Mouse (Mus musculus): ENCODE data around the gene B830017H08Rik. TPM values are rescaled to one million over a fixed set of nuclear protein-coding genes. Genes with fewer than 3 reads are reported as not detected.

The B830017H08Rik gene
- total RNA-seq, 1 experiment from 2014 or later: not detected

DNA sequence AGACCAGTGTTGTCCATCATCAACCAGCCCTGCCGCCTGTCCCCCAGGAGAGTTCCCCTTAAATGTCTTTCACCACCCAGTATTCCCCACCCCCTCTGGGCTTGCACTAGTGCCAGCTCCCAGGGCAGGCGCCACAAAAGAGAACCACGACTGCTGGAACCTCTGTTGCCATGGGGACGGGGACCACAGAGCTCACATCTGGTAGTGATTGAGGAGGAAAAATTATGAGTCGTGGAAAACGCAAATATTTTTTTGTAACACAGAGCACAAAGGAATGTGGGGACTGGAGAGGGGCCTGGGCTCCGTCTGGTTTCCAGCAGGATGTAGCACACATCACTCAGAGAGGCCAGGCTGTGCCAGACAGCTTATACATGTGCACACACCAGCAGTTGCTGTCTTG lies 23.2 kb upstream of the B830017H08Rik start:
- no peak for DNase-seq

DNA sequence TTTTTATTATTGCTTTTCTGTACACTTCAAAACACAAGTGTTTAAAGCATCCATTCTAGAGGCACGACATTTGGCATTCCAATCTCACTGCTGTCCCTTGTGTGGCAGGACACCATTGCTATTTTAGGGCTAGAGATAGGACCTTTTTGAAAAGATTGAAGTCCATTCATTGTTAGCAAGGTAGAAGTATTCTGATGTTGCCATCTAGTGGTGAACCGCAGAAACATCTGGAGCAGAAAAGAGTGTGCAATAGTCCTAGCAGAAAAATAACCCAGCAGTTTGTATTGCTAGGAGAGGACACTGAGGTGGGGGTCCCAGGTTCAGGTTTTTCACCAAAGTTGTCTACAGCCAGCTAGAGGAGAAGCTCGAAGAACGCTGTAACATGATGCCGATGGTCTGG lies 20.8 kb upstream of the B830017H08Rik start:
- no peak for DNase-seq

DNA sequence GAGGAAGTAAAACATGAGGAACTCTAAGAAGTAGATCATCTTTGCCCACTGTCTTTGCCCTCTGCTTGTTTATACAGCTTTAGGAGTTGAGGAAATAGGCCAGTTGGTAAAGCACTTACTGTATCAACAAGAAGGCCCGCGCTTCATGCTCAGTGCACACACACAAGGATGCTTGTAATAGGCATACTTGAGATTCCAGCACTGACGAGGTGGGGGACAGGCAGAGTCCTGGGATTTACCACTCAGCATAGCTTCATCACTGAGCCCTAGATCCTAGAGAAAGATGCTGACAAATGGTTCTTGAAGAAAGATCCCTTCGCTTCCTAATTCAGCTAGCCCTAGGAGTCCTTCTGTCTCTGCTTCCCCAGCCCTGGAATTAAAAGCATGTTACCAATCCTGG lies 19.7 kb upstream of the B830017H08Rik start:
- no peak for DNase-seq

DNA sequence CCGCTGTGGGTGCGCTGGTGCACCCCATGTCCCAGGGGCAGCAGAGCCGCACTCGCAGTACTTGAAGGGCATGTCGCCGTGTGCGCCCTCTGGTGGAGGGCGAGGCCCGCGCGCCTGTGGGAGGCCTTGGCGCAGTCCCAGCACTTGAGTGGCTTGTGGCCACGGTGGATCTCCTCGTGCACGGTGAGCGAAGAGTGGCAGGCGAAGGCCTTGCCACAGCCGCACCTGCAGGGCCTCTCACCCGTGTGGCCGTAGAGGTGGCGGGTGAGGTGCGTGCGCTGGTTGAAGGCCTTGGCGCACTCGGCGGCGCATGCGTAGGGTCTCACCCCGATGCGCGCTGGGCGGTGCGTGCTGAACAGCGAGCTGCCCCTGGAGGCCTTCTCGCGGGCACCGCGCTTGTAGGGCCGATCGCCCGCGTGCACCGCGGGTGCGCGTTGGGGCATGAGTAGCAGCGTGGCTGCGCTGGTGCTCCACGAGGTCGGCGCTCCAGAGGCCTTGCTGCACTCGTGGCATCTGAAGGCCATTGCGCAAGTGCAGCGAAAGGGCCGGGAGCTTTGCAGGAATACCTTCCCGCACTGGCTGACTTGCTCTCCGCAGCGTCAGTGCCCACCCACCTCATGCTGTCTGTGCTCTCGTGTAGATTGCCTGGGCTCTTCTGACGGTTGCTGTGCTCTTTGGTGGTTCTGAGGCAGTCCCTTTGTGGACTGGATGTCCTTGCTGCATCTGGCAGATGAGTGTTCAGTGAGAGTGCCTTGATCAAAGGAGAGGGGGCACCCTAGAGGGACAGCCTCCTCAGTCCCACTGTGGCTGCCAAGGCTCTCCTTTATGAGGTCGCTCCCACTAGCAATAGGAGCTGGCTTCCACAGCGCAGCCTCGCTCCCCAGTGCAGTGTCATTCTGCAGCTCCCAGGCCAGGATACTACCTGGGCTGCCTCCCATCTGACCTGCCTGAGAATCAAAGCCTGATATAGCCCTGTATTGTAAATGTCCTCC lies 17.2 kb upstream of the B830017H08Rik start:
- peak; percentile 69 for DNase-seq

DNA sequence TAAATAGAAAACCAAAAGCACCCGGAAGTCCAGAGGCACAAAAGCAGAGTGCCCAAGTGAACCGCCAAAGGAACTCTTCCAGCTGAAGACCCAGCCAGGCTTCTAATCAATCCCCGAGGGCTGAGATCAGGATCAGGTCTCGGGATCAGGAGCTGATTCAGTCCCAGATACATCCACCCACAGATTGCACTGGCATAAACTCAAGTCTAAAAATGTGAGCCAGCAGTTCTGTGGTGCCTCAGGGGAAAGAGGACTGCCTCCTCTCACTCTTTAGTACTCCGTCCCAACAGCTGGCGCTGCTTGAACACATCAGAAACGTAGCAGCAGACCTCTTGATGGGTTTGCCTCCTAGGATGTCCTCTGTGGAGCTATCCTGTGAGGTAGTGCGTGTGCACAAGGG lies 16.4 kb upstream of the B830017H08Rik start:
- no peak for DNase-seq

DNA sequence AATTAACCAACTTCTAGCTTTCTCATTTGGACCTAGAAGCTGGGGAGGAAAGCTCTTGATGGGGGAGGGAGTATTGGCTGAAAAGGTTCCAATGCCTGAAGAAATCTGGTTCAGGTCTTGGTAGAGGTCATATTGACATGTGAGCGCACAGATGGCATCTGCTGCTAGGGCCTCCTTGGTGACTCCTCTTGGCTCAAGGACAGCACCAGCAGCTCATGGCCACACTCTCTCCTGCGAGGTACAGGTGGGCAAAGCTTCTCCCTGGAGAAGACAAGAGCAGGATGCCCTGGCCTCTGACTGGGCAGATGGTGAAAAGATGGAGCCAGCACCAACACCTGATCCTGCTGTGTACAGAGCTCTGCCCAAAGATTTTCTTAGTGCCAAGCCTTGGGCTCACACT lies 6.4 kb upstream of the B830017H08Rik start:
- no peak for DNase-seq

DNA sequence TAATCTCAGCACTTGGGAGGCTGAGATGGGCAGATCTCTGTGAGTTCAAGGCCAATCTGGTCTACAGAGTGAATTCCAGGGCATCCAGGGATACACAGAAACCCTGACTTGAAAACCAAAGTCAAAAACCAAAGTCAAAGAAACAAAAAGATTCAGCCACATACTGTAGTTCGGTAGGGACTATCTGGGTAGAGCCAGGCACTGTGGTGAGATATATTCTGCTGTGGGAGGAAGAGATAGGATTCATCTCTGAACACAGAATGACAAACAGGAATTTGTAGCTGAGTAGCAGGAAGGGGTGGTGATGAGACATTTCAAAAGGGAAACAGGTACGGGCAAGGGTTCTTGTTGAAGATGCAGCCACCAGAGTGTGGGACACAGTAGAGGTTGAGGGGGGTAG lies 4.7 kb upstream of the B830017H08Rik start:
- DNase-seq: no peak

DNA sequence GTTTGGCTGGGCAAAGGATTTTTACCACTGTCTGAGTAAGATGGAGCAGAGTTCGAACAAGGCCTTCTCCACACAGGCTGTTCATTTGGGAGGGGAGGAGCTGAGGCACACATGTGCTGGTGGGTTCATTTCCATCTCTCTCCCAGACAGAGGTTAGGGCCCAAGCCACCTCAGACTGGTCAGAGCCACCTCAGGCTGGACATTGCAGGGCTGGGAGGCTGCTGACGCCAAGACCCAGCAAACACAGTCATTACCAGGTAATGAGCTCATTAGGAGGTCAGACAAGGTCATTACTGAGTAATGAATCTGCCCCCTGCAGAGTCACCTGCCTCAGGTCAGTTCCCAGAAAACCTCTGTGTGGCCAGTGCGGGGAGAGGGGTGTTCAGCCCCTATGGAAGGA lies 4.1 kb upstream of the B830017H08Rik start:
- DNase-seq: no peak

DNA sequence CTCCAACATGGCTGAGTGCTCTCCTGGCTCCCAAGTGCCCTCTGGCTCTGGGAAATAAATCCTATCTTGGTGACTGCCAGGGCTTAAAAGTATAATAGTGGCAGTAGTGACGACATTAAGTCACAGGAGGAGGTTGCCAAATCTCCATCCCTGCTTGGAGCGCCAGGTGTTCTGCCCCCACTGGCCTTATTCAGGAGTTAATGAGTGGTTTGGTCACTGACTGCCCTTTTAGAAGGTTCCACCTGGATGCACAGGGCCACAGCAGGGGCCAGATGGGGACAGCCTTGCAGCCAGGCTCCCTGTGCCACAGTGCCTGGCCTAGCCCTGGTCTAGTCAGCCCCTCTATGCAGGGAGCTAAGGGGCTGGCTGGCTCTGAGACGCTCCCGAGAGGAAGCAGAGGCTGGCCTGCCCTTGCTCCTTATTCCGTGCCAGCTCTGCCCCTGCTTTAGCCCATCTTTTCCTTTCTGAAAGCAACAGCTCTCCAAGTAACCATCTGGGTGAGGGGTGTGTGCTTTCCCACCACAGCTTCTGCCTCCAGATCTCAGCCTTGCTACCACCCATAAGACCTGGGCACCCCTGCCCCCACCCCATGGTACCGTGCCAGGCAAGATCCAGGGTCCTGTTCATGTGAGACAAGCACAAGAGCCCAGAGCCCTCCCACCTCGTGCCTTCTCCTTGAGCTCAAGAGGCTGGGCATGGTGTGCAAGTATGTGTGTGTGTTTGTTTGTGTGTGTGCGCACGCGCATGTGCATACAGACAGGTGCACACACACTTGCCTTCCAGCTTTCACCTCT lies 2.3 kb upstream of the B830017H08Rik start:
- DNase-seq: no peak

DNA sequence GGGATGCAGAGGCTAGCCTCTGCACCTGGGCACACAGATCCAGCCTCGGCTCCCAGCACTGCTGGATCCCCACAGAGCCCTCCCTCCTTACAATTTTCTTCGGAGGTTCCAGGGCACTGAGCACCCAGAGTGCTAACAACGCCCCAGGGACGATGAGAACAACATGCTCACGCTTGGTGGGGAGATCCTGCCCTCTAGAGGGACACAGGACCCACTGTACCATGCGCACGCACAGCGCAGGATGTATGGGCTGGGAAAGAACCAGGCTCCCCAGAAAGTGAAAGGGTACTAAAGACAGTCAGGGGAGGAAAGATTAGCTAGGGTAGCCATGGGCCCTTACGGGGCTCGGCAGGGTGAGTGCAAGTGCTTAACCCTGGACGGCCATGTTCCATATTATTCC lies 1.1 kb upstream of the B830017H08Rik start:
- no peak for DNase-seq

DNA sequence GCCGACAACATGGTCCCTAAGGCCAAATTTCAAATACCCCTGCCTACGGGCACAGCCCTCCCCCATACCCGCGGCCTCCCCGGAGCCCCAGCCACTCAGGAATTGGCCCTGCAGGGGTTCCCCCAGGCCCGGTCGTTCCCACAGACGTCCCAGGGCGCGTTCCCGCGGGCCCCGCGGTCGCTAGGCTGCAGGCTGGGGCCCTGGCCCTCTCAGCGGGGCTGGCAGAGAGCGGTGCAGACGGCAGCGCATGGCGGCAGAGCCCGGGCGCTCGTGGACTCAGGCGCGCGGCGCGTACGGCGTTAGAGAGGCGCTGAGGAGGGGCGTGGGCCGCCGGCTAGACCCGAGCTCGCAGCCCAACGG lies 380 bp downstream of the B830017H08Rik start:
- peak; percentile 27 for DNase-seq

DNA sequence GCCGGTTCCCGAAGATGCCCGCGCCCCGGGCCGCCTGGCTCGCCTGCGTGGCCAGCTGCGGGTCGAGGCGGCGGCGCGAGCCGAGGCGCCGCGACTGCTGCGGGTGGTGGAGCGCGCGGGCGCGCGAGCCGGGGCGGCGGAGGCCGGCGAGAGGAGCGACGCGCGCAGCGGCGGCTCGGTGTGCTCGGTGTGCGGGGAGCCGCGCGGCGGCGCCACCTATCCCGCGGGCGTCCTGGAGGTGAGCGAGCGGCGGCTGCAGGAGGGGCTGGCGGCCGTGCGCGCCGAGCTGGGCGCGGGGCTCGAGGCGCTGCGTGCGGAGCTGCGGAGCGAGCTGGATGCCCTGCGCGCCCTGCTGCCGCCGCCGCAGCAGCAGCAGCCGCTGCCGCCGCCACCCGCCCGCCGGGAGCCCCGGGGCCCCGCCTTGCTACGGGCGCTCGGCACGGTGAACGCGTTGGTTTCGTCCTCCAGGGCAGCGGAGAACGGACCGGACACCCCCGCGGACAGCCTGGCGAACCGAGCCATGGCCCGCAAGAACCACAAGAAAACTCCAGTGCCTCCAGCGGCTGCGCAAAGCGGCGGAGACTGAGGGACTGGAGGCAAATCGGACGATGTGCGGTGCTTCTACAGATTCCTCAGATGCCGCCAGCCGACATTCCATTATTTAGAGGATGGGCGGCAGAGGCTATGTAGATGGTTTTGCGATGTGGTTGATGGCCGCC lies 919 bp downstream of the B830017H08Rik start:
- DNase-seq: peak; percentile 29

DNA sequence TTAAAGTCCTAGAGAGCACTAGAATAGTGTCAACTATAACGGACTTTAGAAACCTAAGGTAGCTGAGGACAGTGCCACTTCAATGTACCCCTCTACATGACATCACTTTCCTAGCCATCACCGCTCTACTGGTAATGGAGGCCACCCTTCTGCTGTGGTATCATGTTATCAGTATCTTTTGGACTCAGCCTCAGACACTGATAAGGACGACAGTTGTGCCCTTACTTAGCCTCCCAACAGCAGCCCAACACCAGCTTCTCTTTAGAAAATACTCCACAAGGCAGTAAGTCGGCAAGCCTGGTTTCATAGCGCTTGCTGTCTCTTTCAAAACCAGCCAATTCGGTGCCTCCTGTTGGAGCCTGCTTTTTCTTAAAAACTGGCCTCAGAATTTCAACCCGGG lies 1.6 kb downstream of the B830017H08Rik start:
- DNase-seq: no peak

DNA sequence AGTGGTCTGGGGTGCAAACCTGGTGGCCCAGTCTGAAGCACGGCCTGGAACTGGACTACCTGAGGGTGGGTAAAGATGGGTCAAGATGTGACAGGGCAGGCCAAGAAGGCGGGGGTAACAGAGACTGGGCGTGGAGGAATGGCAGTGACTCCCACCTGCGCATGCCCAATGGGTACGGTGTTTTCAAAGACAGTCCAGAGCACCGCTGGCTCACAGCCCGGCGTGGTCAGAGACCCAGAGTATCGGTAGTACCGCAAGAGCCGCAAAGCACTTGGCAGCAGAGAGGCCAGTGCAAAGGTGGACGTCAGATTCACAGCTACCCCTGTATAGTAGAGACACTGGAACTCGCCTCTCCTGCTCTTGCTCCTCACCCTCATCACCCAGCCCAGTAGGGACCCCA lies 2.6 kb downstream of the B830017H08Rik start:
- DNase-seq: no peak

DNA sequence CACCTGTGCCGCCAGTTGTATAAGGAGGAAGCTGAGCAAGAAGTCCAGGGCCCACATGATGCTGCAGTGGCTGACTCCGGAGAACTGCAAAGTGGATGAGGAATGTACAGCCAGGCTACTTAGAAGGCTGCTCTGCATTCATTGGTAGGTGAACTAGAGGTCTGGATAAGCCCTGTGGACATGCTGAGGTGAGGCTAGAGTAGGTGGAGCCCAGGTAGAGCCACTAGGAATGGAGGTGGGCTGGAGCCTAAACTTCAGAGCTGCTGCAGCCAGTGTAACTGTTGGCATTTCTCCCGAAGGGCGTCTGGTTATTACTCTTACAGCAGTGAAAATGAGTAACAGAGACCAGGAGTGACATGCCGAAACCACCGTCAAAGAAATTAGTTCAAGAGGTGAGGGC lies 5.1 kb downstream of the B830017H08Rik start, which contains the start of gene Car15:
Car15 (minus strand) TSS at position 314 of the 400 bp plus-strand sequence.
- DNase-seq: no peak

DNA sequence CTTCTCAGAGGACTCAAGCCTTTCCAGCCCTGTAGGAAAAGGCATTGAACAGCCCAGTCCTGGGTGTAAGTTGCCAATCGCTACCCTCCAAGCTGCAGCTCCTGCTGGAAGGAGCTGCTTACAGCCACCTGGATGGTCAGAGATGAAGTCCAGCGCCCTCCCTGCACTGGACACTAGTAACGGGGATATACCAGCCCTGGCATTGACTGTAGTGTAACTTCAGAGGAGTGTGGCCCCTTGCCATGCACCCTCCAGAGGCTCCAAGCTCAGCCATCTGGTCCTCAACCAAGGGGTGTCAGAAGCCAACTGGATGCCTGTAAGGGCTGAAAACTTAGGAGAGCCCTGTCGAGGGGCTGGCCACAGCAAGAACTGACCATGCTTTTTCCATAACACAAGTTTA lies 7.1 kb downstream of the B830017H08Rik start:
- no peak for DNase-seq

DNA sequence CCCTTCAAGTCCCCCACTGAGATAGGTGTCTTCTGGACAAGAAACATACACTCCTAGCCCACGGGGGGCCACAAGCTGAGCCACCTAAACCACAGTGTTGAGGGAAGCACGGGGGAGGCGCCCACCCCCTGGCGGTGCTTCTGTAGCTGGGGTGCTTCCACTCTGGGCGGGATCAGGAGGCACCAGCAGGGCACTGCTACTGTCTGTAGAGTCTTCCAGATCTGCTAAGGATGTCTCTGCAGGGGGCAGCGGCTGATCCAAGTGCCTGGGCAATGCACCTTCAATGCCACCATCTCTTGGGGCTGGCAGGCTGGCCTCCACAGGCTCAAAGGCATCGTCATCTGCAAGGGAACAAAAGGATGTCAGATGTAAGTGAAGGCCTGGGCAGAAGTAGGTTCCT lies 9.5 kb downstream of the B830017H08Rik start:
- DNase-seq: no peak

DNA sequence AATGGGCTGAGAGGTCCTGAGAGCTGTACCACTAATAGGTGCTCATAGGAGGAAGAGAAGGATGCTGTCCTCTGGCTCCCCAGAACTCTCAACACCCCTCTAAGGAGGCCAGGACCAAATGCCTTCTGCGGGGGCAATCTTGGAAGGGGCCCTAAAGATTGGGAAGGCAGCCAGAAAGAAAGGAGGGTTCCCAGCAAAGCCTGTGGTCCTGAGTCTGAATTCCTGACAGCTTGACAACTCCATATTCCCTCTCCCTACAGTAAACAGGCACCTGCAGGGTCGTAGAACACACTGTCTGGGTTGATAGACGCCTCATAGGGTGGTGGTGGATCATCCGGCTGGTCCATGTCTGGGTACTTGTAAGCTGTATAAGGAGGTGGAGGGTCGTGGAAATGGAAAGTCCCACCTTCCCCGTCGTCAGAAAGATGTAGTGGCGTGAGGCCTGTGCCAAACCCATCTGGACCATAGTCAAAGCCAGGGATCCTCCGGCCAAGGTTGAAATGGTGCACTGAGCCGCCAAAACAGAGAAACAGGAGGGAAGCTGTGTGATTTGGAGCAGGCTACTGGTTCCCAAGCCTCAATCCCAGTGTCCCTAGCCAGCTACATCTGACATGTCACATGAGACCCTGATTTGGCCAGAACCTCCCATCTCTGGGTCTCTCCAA lies 10.9 kb downstream of the B830017H08Rik start:
- DNase-seq: no peak

DNA sequence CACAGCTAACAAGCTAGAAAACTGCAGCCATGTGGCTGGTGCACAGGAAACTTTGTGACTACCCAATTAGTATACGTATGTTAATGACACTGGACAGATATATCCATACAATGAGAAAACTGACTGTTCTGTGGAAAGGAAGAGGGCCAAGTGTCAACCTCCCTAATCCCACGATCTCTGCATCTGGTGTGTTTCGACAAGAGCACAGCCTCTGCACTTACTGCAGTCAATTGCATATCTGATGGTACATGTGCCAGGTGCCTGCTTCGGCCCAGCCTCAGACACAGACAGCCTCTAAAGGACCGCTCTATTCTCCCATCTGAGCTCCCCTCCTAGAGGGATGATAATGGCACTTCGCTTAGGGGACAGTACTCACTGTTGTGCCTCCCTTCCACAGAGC lies 15.5 kb downstream of the B830017H08Rik start:
- no peak for DNase-seq

DNA sequence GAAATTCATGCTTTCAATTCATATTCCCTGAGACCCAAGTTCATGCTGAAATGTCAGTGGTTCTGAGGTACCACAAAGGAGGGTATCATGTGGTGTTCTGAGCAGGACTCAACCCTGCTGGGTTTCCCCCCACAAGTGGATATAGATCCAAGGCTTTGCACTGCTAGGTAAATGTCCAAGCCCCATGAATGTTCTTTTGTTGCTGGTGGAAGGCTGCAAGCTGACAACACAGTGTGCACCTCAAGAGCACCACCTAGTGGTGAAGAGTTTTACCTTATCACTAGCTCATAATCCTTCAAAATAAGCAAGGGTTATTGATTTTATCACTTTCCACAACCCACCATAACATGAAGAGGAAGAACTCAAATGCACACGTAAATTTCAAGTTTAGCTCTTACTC lies 16.0 kb downstream of the B830017H08Rik start:
- no peak for DNase-seq

DNA sequence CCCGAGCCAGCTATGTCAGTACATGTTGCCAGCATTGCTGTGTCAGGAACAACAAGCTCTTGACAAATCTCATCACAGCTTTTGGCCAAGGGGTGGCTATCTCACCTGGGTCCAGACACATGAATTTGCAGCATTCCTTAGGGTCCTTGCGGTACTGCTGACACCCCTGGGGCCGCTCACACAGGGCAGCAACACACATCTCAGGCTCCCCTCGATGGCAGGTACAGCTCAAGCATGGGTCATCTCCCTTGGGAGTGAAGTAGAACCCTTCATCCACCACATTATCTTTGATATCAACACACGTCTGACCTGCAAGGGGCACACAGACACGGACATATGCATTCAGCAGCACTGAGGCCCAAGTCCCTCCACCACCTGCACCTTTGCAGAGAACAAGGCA lies 16.6 kb downstream of the B830017H08Rik start:
- no peak for DNase-seq

DNA sequence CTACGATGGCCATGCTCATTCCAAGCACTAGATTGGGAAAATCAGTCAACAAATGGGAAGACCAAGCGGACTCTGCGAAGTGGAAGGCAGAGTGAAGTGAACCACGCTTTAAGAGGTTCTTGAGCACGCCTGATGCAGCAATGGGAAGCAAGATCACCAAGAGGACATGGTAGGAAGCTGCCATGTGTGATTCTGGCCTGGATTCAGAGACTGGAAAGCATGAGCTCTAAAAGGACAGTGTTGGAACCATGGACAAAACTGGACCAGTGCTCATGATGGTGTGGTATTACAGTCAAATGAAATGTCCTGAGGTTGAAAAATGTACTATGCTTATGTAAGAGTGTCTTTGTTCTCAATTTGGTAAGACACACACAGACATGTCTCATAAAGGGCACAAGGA lies 18.4 kb downstream of the B830017H08Rik start:
- no peak for DNase-seq
